Mouse (Mus musculus) small intestine, adult 2 months (tissue): ENCODE results near the gene Ipcef1. TPM values are rescaled to one million over a fixed set of nuclear protein-coding genes. Genes with fewer than 3 reads are reported as not detected.

Experiments used
- H3K27ac ChIP-seq: fragments of 200-500 bp; 2 replicates; pipeline ENCODE4 v1.5.1; 2012; ENCODE audit warnings: low read depth, low read length, control low read depth, inconsistent platforms; ENCODE audit not compliant: insufficient read depth
- H3K27me3 ChIP-seq: fragments of 200-500 bp; 2 replicates; pipeline ENCODE4 v1.6.1; 2012; ENCODE audit warnings: mild to moderate bottlenecking, moderate library complexity, low read length, inconsistent platforms; ENCODE audit not compliant: control insufficient read depth, insufficient read depth
- H3K36me3 ChIP-seq: fragments of 200-500 bp; 2 replicates; pipeline ENCODE4 v1.6.1; 2012; ENCODE audit warnings: mild to moderate bottlenecking, low read length, control low read depth, inconsistent platforms; ENCODE audit not compliant: control insufficient read depth, insufficient read depth
- H3K4me1 ChIP-seq: fragments of 200-500 bp; 2 replicates; pipeline ENCODE4 v1.6.1; 2012; ENCODE audit warnings: low read length, inconsistent platforms, mixed read lengths; ENCODE audit not compliant: control insufficient read depth, insufficient read depth, insufficient read length
- H3K4me3 ChIP-seq: fragments of 200-500 bp; 2 replicates; pipeline ENCODE4 v1.5.1; 2012; ENCODE audit warnings: low read depth, mild to moderate bottlenecking, control low read depth, inconsistent platforms, low read length, moderate library complexity
- CTCF ChIP-seq: fragments of 200-500 bp; IDR thresholded peaks from 2 replicates; pipeline ENCODE4 v1.5.1; 2012; ENCODE audit warnings: low read depth, mild to moderate bottlenecking, control low read depth, inconsistent platforms, low read length, moderate library complexity, mixed read lengths; ENCODE audit not compliant: insufficient replicate concordance, insufficient read length; ENCODE audit errors: extremely low read depth
- POLR2A ChIP-seq: fragments of 200-500 bp; IDR thresholded peaks from 2 replicates; pipeline ENCODE4 v1.6.1; 2012; ENCODE audit warnings: low read depth, mild to moderate bottlenecking, control low read depth, inconsistent platforms, low read length, moderate library complexity
- WGBS: fragments of 180-500 bp; shearing (Covaris S2); methylation state at CpG from one replicate; pipeline ENCODE4 v1.1.7; 2018; 5-methylcytosine and 5-hydroxymethylcytosine counted together
- polyA plus RNA-seq: library from polyadenylated mRNA; depleted of rRNA; stranded (reverse); fragments of >200 nt; gene quantifications from 2 replicates; pipeline ENCODE4 v1.2.3, GENCODE M21; 2012; rRNA removed

Gene Ipcef1
- 0.14 and 0.19 TPM in 2 replicates for polyA plus RNA-seq

DNA sequence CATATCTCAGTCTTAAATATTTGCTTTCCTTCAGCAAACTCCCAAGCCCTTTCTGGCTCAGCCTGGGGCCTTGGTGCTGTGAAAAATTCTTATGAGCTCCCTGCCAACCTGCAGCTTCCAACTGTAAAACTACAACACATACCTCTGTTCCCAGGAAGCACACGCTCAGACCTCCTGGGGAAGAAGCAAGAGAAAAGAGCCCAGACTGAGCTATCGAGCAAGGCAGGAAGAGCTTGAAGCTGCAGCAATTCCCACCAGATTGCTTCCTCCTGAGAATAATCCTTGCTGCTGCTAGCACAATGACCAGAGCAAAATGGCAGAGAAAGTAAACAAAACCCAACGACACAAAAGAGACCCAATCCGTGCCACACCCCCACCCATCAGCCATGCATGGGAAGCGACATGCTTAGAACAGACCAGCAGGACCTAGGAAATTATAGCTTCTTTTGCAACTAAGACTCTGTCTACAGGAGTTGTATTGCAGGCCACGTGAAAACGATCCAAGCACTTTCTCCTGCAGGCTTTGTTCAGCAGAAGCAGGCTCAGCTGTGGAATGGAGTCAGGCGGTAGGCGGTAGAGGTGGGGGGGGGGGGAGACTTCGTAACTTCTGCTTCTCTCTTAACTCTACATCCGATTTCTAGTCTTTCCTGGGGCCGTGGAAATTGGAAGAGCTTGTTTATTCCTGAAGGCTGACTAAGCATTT lies at the start of gene Ipcef1:
Gene Ipcef1 (minus strand): TSS at position 164 of the 703 bp plus-strand sequence.
- TF ChIP-seq POLR2A, result no peak
- TF ChIP-seq CTCF, result no peak
- Histone ChIP-seq H3K27ac (no peak within 1 kb of the TSS), H3K4me1 (peaks cover 11% of the 10 kb centered on the region; the same call in 1 of the 2 replicates), H3K4me3 (peak within 1 kb of the TSS; percentile 9; the same call in 1 of the 2 replicates), H3K36me3 (no peaks in the 10 kb centered on the region), H3K27me3 (no peaks in the 10 kb centered on the region)
- WGBS, result 13% methylated on average over 12 of the region's 12 CpGs

DNA sequence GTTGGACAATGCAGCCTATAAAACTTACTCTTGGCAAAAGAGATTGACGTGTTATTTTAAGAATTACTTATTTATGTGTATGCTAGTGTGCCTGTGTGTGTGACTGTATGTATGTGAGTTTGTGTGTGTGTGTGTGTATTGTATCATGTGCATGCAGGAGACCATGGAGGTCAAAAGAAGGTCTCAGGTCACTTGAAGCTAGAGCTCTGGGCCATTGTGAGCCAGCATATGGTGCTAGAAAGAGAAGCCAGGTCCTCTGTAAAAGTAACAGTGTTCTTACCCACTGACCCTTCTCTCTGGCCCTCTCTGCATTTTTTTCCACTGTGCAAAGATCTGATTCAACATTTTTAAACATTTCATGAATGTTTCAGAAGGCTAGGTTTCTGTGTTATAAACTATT lies 25.7 kb upstream of the Ipcef1 start:
- Histone ChIP-seq H3K36me3 (no peaks in the 10 kb centered on the region), H3K27ac (no peak overlapping the region), H3K27me3 (no peaks in the 10 kb centered on the region), H3K4me1 (no peaks in the 10 kb centered on the region), H3K4me3 (no peak overlapping the region)
- TF ChIP-seq POLR2A (no peak), CTCF (no peak)
- WGBS, result 79% methylated on average over 1 of the region's 1 CpGs

DNA sequence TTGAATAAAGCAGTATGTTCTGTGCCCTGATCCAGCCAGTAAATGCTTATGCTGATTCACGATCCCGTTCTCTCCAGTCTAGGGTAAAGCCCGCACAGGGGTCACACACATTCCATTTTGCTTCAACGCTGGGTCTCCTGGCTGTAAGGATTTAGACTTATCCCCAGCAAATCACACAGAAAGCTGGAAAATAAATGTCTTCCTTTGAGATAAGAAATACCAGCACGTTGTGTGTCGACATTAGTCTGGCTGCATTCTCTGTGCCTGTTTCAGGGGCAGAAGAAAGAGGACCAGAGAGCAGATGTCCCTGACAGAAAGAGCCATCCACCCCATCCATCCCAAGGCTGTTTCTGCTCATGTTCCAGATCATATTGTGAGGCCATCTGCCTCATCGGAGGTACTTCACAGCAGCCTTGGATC lies 25.1 kb upstream of the Ipcef1 start:
- no peaks in the 10 kb centered on the region for H3K36me3 ChIP-seq
- no peak overlapping the region for H3K4me3 ChIP-seq
- 70% methylated on average over 7 of the region's 7 CpGs for WGBS
- no peak for TF ChIP-seq POLR2A
- no peak for TF ChIP-seq CTCF
- no peak overlapping the region for H3K27ac ChIP-seq
- no peaks in the 10 kb centered on the region for H3K4me1 ChIP-seq
- H3K27me3 ChIP-seq, result no peaks in the 10 kb centered on the region

DNA sequence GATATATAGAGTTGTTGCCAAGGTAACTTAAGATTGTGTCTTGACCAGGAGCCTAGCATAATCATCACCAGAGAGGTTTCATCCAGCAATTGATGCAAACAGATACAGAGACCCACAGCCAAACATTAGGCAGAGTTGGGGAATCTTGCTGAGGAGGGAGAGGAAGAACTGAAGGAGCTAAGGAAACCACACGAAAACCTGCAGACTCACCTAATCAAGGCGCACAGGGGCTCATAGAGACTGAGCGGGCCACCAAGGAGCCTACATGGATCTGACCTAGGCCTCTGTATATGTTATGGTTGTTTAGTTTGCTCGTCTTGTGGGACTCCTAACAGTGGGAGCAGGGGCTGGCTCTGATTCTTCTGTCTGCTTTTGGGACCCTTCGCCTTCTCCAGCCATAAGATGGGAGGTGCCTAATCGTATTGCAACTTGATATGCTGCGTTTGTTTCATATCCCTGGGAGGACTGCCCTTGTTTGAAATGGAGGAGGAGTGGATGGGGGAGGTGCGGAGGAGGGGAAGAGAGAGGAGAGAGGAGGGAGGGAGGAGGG lies 24.5 kb upstream of the Ipcef1 start:
- TF ChIP-seq POLR2A, result no peak
- TF ChIP-seq CTCF, result no peak
- Histone ChIP-seq H3K4me1 (no peaks in the 10 kb centered on the region), H3K27ac (no peak overlapping the region), H3K4me3 (no peak overlapping the region), H3K36me3 (no peaks in the 10 kb centered on the region), H3K27me3 (no peaks in the 10 kb centered on the region)
- 54% methylated on average over 7 of the region's 8 CpGs for WGBS

DNA sequence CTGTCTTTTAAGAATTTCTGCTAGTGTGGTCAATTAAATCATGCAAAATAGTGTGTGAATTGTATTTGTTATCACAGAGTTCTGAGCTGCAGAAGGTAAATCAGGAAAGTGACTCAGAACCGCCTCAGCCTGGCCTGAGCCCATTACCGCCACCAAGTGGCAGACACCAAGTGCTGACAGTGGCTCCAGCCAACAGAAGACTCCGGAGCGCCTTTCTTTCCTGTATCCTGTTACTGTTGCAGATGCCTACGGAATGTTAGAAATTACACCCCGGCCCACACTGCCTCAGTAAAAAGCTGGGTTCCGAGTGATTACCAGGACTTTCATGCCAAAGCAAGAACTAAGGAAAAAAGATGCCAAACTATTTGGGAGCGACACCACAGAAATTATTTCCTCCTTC lies 23.9 kb upstream of the Ipcef1 start:
- Histone ChIP-seq H3K27me3 (no peaks in the 10 kb centered on the region), H3K4me3 (no peak overlapping the region), H3K4me1 (no peaks in the 10 kb centered on the region), H3K36me3 (no peaks in the 10 kb centered on the region), H3K27ac (no peak overlapping the region)
- peak; percentile 94 for TF ChIP-seq CTCF
- no peak for TF ChIP-seq POLR2A
- 12% methylated on average over 8 of the region's 8 CpGs for WGBS

DNA sequence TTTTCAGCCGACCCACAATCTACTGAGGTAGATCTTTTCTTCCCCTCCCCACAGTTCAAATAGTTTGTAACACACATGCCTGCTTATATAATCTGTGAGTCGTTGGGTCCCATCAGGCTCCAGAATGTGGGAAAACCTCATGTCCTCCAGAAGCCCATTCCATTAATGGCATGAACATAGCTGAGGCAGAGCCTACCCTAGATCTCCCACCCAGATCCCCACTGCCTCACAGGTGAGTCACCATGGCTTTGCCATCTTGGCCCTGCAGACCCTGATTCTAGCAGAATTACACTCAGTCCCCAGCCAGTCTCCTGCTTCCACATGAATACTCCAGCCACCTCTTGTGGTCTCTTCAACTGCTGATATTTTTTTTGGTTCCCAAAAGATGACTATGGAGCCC lies 23.4 kb upstream of the Ipcef1 start:
- no peak for TF ChIP-seq POLR2A
- no peak for TF ChIP-seq CTCF
- WGBS, result 80% methylated on average over 2 of the region's 2 CpGs
- no peaks in the 10 kb centered on the region for H3K4me1 ChIP-seq
- no peaks in the 10 kb centered on the region for H3K27me3 ChIP-seq
- H3K27ac ChIP-seq, result no peak overlapping the region
- no peaks in the 10 kb centered on the region for H3K36me3 ChIP-seq
- no peak overlapping the region for H3K4me3 ChIP-seq

DNA sequence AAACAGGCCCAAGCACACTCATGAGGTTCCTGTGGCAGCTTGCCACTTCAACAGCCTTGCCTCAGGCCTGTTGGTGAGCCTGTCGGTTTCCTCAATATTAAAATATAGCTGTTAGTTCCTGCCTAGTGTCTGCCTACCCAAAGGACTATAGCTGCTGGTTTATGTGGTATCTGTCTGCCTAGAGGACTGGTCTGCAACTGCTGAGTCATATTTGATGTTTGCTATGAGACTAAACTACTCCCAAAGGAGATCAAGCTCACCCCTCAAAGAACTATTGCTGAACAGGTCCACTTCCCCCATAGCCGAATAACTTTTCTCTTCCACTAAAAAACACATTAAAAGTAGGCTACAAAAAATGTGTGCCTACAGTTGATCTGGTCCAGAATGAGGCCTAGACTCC lies 22.0 kb upstream of the Ipcef1 start:
- H3K4me3 ChIP-seq, result no peak overlapping the region

More for the DNA sequence above, 22.0 kb upstream of the Ipcef1 start:
- H3K4me1 ChIP-seq, result no peaks in the 10 kb centered on the region
- no peaks in the 10 kb centered on the region for H3K36me3 ChIP-seq
- 78% methylated on average over 2 of the region's 2 CpGs for WGBS
- H3K27ac ChIP-seq, result no peak overlapping the region
- no peaks in the 10 kb centered on the region for H3K27me3 ChIP-seq
- TF ChIP-seq POLR2A (no peak), CTCF (no peak)
